Mouse (Mus musculus): ENCODE measurements around the gene 2610528J11Rik.
"Not testable (repeated sequence)": the region's sequence is repeated elsewhere in the genome, so short reads cannot be mapped to it uniquely, and the experiment has no call there.

The 2610528J11Rik gene

DNA sequence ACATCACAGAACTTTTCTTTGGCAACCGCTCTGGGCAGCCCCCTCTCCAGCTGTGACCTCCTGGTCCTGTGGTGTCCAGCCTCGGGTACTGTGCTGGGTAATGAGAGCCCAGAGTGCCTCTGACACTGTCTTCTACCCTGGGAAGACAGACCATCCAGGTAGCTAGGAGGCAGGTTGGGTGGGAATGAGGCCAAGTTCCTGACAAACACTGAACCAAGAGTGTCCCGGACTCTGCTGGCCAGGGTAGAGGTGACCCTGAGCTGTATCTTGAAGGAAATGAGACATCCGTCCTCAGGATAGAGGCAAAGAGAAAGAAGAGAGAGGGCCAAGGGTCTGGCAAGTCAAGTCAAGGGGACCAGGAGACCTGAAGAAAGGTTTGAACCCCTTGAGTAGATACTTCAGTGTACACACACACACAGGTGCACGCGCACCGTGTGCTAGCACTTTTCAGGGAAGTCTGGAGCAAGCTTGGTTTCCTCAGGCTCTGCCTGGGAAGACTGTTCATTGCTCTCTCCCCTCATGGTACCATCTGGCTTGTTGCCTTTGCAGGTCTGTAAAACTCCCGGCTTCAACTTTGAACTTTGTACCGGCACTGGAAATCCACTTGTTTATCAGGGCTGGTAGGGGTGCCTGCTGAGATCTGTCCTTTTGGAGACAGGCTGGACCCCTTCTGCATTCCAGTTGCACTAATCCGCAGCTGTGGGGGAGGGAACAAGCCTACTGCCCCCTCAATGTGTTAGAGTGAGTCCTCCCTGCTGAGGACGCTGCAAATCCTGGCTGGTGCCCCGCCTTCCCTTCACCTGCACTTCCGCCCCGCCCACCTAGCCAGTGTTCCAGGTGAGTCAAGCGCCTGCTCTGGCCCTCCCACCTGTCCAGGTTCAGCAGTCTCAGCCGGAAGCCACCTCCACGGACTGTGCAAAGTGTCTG is at the start of gene 2610528J11Rik:
TSS of gene 2610528J11Rik (plus strand) at position 592 of the 927 bp plus-strand sequence.
- in situ Hi-C loops (cut with MboI; ENCODE audit: unreplicated experiment in 2 of 2): no loop called here

DNA sequence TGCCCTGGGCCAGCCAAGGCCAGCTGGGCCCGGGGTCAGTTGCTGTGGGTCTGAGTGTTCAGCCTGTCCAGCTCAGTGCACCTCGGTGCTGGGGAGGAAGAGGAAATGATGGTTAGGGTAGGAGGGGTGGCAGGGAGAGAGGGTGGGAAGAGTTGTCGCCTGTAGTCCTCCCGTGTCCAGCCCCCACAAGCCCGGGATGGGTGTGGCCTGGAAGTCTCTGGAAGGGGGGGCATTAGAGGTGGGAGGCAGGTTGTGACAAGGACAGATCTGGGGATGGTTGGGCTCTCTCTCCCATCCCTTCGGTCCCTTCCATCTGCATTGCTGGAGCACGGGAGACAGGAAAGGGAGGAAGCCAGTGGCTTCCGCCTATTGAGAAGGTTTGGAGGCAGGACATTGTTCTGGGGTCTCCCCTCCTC is 37.1 kb upstream of the 2610528J11Rik start, which contains the start of gene Tie1:
TSS of gene Tie1 (minus strand) at position 345 of the 416 bp plus-strand sequence.
- in situ Hi-C loops (cut with MboI; ENCODE audit: unreplicated experiment in 2 of 2): no loop called here

DNA sequence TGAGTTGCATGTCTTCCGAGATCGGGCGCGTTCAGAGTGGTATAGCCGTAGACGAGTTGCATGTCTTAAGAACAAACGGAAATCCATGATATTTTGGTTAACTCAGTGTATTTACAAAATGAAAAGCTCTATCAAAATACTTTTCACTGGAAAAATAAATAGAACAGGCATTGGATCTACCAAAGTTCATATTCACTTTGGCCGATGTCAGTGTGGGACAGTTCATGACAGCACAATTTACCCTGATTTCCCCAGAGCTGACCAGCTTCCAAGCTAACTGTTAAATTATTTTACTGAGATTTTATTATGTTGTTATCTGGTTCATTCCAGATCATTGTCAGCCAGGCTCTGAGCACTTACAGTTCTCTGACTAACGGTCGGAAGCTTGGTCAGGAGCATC is 36.3 kb upstream of the 2610528J11Rik start:
- in situ Hi-C loops (cut with MboI; ENCODE audit: unreplicated experiment in 2 of 2): no loop called here

DNA sequence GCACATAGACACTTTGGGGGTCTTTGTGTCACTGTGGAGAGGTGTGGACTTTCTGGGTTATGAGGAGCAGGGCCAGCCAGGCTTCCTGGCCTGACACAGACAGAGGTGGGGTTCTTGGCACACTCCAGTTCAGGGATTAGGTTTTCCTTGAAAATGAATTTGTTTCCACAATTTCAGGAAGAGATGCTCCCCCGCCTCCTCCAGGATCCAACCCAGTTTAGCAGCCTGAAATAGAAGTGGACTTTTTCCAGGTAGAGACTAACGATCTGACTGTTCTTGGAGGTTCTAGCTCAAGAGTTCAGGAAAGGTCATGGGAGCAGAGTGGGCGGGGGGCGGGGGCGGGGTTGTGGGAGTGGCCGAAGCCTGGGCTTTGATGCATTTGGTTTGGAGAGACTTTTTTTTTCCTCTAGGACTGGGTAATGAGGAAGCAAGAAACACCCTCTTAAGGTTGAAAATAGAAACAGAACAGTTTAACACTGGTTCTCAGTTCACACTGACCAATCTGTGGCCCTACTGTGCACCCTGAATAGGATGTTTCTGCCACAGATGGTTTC is 26.6 kb upstream of the 2610528J11Rik start:
- in situ Hi-C loops (cut with MboI; ENCODE audit: unreplicated experiment in 2 of 2): no loop called here

DNA sequence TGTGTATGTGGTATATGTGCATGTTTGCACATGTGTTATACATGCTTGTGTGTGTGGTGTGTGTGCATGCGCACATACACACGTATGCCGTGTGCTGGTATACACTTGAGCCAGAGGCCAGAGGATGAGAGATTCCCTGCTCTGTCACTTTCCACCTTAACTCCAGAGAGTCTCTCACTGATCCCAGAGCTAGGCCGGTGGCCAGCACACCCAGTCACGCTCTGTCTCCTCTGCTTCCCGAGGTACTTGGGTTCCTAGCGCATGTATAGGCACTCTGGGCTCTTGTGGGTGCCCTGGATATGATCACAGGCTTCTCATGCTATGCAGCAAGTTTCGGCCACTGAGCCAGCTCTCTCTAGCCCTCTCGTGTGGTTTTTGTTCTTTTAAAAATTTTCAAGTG is 26.0 kb upstream of the 2610528J11Rik start:
- in situ Hi-C loops (cut with MboI; ENCODE audit: unreplicated experiment in 2 of 2): no loop called here

DNA sequence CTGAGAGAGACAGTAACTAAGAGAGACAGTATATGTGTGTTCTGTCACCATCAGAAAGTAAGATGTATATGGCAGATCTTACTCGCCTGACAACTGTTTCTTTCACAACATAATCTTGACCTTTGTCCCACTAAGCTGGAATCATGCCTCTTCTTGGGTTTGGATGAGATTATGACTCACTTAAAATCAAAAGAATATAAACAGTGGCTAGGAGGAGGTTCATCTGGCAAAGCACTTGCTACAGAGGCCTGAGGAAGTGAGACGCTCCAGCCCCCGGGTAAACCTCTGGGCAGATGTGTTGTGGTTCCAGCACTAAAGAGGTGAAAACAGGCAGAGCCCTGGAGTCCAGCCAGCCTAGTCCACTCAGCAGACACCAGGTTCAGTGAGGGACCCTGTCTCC is 21.2 kb upstream of the 2610528J11Rik start:
- in situ Hi-C loops (cut with MboI; ENCODE audit: unreplicated experiment in 2 of 2): no loop called here

DNA sequence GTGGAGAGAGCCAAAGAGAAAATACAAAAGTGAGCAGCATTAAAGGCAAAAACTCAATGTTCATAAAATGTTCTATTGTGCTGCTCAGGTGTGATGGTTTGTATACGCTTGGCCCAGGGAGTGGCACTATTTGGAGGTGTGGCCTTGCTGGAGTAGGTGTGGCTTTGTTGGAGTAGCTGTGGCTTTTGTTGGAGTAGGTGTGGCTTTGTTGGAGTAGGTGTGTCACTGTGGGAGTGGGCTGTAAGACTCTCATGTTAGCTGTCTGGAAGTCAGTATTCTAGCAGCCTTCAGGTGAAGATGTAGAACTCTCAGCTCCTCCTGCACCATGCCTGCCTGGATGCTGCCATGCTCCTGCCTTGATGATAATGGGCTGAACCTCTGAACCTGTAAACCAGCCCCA is 19.6 kb upstream of the 2610528J11Rik start:
- in situ Hi-C loops (cut with MboI; ENCODE audit: unreplicated experiment in 2 of 2): not testable (repeated sequence)

DNA sequence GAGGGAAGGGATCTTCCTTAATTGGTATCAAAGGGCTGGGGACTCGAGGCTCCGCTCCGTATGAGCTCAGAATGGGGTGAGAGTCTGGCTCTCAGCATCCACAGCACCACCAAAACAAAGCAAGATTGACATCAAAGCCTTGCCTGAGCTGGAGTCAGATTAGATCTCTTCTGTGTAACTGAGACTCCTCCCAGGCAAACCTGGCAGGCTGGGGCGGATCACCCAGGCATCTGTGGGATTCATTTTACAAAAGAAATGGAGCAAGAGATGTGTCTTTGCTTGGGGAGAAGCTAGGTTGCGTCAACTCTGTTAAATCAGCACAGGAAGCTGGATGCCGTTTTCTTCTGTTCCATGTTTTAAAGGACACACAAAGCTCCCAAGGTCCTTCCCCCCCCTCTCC is 17.7 kb upstream of the 2610528J11Rik start:
- in situ Hi-C loops (cut with MboI; ENCODE audit: unreplicated experiment in 2 of 2): no loop called here

DNA sequence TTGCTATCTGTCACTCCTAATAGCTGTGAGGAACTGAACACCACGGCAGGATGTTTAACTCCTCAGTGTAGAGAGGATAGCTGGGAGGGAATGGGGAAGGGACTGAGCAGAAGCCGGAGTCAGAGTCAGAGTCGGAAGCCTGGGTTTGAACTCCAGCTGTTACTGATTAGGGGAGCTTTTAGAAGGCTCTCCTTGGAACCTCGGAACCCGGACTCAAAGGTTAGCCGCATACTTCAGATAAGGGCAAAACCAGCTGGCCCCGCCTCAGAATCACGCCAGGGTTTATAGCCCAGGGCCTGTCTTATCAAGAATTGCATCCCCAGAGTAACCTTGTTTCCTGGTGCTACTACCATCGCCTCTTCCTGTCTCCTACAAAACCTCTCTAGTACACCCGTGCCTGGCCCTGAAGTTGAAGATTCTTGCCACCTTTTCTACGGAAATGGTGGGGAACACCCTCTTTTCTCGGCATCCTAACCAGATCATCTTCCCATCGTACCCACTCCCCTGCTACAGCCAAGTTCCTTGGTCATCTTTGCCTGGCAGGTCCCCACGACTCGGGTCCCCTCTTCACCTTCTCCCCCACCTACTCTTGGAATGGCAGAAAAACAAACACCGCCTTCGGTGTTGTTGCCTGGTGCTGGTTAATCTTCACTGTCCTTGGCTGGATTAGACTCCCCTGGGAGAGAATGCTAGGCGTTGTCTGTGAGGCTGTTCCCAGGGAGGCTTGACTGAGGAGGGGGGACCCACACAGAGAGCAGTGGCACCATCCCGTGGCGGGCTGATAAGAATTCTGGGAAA is 9.9 kb upstream of the 2610528J11Rik start:
- in situ Hi-C loops (cut with MboI; ENCODE audit: unreplicated experiment in 2 of 2): no loop called here

DNA sequence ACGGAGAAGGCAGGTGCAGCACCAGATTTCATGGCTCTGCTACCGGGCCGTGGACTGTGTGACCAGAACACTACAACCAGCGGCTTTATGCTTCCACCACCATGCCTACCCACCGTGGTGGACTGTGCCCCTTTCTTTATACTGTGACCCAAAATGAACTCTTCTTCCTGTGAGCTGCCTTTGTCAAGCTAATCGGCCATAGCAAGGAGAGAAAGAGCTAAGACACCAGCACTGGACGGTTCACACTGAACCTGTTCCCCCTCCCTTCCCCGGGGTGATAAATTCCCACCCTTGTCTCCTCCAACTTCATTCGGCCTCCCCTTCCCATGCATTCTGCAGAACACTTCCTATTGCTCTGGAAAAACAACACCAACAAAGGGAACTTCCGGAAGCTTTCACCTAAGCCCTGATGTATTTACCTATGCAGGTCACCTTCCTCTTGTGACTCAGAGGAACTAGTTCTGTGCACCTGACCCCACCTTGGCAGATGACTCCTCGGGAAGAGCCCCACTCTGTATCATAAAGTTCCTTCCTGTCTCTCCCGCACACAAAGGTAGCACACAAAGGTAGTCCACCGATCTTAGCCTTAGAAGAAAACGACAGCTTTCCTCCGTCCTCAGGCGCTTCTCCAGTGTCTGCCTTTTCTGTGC is 9.2 kb upstream of the 2610528J11Rik start:
- in situ Hi-C loops (cut with MboI; ENCODE audit: unreplicated experiment in 2 of 2): no loop called here

DNA sequence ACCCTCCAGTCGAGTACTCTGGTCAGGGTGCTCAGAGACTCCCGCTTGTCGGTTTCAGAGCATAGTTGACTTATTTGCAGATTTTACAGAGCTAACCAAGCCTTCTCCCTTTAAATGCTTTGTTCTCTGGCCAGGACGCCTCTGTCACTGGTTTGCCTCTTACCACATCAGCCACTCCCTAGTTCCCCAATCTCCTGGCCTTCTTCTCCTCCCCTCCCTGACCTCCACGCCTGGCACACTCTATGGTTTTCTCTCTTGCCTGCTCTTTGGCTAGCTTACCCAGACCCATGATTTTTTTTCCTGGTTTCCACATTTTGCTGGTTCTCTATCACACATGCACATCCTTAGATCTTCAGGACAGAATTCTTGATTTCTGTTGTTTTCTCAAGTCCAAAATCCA is 8.6 kb upstream of the 2610528J11Rik start:
- in situ Hi-C loops (cut with MboI; ENCODE audit: unreplicated experiment in 2 of 2): no loop called here

DNA sequence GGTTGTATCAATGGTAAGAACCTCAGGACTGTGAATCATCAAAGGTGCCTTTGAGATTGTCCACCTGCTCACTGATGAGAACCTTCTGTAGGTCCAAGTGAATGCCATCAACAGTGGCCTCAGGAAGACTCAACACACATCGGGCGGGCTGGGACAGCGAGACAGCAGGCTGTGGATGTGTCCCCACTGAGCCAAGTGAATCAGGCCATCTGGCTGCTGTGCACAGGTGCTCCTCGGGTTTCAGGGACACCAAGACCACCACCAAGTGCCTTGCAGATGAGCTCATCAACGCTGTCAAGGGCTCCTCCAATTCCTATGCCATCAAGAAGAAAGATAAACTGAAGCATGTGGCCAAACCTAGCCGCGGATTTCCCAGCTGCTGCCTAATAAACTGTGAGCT is 4.6 kb upstream of the 2610528J11Rik start:
- in situ Hi-C loops (cut with MboI; ENCODE audit: unreplicated experiment in 2 of 2): no loop called here

DNA sequence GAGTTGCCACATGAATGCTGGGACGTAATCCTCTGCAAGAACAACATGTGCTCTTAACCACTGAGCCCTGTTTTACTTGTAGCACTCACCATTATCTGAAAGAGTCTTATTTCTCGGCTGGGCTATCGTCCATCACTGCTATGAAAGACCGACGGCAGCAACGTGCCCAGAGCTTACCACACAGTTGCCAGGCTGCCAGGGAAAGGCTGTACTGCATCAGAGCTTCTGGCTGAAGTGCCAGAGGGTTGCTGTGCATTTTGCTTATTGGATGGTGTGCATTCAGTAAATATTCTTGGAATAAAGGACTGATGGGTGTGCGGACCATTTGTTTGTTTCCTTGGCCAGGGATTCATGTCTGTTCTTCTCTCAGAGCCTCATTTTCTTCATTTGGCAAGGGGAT is 2.8 kb upstream of the 2610528J11Rik start:
- in situ Hi-C loops (cut with MboI; ENCODE audit: unreplicated experiment in 2 of 2): no loop called here

DNA sequence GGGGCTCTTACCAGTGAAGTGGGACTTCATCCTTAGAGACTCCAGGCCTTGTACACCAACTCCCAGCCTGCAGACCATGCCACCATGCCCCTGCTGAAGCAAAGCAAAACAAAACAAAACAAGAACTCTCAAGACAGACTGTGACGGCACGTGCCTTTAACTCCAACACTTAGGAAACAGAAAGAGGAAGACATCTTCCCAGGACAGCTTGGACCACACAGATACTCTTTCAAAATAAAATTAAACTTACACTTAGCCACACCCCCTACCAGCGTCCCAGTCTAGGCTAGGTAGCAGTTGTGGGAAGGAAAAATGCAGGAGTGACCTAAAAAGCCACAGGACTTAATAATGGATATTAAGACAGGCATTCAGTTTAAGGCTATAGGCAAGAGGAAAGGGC is 1.0 kb upstream of the 2610528J11Rik start:
- in situ Hi-C loops (cut with MboI; ENCODE audit: unreplicated experiment in 2 of 2): no loop called here

DNA sequence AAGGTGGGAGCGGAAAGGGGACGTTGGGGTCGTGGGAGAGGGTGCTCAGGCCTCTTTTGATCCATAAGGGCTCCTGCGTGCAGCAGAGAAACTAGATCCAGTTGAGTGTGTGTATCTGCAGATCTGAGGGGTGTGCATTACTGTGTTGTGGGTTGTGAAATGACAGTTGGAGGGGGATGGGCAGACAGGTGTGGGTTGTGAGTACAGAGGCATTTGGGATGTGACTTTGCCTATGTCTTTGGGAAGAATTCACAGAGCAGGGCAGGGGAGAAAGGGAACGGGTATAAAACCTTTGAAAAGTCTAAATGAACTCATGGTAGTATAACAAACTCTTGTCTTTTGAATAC is 509 bp downstream of the 2610528J11Rik start:
- in situ Hi-C loops (cut with MboI; ENCODE audit: unreplicated experiment in 2 of 2): no loop called here

DNA sequence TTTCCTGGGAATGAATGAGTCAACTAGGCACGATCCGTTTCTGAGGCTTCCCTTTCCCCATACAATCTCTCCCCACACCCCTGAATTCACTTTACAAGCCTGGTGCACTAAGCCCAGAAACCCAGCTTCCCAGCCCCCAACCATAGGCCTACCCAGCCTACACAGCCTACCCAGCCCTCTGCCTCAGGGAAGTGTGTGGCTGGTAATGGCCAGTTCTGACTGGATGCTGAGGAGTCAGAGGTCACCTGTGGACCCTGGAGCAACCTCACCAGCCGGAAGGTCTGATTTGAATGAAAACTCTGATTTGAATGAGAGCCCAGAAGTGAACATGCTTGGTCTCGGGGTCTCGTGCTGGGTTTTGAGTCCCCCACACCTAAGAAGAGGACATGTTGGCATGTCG is 921 bp downstream of the 2610528J11Rik start:
- in situ Hi-C loops (cut with MboI; ENCODE audit: unreplicated experiment in 2 of 2): no loop called here

DNA sequence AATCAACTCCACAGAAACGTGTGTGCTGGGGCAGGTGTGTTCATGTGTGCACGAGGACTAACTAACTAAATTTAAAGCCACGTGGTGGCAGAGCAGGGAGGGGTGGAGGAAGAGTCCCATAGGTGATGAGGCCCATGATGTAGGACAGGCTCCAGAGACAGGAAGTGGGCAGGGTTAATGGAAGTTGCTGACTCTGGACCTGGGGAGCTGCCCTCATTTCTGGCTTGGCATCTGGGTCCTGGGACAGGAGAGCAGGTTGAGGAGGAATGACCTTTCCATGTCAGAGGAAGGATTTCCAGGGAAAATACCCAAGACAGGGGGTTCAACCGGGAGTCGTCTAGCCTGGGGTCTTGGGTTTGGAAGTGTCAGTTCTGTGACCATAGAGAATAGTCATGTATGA is 5.9 kb downstream of the 2610528J11Rik start:
- in situ Hi-C loops (cut with MboI; ENCODE audit: unreplicated experiment in 2 of 2): no loop called here

DNA sequence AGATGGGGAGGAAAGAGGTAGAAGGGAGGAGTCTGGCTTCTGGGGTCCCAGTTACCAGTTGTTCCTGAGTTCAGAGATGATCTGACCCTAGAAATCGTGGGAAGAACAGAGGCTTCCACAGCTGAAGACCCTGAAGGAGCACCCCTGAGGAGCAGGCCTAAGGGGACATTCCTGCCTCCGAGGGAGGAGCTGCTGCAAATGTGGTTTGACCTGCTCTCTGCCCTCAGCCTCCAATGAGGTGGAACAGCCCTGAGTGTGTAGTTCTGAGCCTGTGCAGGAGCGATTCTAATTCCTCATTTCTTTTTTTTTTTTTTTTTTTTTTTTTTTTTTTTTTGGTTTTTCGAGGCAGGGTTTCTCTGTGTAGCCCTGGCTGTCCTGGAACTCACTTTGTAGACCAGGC is 6.4 kb downstream of the 2610528J11Rik start:
- in situ Hi-C loops (cut with MboI; ENCODE audit: unreplicated experiment in 2 of 2): no loop called here

DNA sequence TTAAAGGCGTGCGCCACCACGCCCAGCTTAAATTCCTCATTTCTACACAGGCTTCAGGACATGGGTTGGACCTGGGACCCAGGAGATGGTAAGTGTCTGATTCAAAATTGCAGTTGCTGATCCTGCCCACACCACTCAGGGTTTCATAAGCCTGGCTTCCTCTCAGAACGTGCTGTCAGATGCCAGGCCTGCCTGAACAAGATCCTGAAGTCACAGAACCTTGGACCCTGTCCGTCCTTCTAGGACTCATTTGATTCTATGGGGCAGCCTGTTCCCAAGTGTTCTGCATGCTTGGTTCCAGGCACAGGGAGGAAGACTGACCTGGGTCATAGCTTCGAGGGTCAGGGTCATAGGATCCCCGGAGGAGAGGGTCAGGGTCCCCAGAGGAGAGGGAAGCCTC is 6.8 kb downstream of the 2610528J11Rik start:
- in situ Hi-C loops (cut with MboI; ENCODE audit: unreplicated experiment in 2 of 2): no loop called here

DNA sequence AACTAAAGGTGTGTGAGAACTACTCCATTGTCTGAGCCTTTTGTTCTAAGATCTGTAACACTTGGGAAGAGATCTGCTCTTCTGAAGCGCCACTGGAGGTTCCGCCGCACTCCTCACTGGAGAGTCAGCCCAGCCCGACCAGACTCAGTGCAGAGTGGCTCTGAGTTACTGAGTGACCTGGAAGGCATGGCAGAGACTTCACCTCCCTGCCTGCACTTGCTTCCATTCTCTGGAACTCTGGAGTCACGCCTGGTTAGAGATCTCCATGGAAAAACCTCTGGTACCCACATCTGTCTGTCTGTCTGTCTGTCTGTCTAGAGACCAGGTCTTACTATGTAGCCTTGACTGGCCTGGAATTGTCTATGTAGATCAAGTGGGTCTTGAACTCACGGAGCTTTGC is 8.8 kb downstream of the 2610528J11Rik start:
- in situ Hi-C loops (cut with MboI; ENCODE audit: unreplicated experiment in 2 of 2): no loop called here

DNA sequence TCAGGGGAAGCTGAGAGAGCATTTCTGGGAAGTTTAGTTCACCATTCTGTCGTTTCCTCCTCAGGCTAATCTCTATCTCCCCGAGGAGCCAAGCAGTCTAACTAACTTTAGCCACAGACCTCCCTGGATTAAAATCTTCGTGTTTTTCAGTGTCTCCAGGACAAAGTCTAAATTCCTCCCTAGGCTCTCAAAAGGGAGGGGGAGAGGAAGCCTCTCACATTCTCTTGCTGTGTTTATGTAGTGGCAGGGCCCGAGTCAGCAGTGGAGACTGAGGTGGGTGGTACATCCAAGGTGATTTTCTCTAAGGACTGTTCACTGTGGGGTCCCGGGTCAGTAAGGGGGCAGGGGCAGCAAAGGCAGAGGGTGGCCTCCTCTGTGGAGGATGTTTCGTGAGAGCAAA is 11.0 kb downstream of the 2610528J11Rik start:
- in situ Hi-C loops (cut with MboI; ENCODE audit: unreplicated experiment in 2 of 2): no loop called here
